Mouse (Mus musculus) monocyte, adult 2 months (primary cell): ENCODE data around the gene Spag9.
"Not testable (repeated sequence)": the region's sequence is repeated elsewhere in the genome, so short reads cannot be mapped to it uniquely, and the experiment has no call there.

Source experiments
- DNase-seq, 2 experiments: peaks; one replicate each; pipeline ENCODE4 v3.0.0; 2022; ENCODE audit warnings: low spot score in 2 of 2, low read depth in 1 of 2

Spag9 gene

DNA sequence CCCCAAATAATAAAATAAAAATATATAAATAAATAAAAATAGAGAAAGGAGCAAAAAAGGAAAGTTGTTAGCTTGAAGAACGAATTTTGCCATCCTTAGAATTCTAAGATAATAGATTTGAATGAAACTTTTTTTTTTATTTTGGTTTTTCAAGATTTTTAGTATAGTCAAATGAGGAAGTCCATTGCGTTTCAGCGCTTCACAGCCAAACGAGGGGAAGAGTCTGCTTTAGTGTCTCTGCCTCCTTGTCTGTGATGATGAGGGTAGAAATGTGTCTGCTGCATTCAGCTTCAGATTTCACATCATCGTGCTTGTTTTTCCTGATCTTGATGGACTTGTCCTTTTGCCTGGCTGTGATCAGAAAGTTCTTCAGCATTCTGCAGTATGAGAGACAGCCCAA, 10.6 kb upstream of the Spag9 start:
- DNase-seq: no peak

DNA sequence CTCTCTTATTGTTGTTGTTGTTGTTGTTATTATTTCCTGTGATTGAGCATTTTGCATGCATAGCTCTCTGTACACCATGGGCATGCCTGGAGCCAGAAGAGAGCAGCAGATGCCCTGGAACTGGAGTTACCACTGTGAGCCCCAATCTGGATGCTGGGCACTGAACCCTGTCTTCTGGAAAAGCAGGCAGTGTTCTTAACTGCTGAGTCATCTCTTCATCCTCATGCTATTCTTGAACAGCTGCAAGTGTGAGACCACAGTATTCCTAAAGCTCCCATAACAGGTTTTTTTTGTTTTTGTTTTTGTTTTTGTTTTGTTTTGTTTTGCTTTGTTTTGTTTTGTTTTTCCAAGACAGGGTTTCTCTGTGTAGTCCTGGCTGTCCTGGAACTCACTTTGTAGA, 9.6 kb upstream of the Spag9 start:
- no peak for DNase-seq

DNA sequence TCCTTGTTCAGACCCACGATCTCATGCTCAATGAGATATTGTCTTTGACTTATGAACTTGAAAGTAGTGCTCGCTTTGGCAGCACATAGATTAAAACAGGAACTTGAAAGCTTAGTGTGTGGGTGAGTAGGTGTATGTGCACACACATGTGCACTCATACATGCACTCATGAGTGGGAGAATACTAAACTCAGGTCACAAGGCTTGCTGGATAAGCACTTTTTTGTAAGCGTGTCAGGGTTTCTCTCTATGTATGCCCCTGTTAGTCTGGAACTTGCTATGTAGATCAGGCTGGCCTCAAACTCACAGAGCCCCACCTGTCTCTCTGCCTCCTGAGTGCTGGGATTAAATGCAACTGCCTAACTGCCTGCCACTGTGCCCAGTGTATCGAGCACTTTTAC, 8.9 kb upstream of the Spag9 start:
- no peak for DNase-seq

DNA sequence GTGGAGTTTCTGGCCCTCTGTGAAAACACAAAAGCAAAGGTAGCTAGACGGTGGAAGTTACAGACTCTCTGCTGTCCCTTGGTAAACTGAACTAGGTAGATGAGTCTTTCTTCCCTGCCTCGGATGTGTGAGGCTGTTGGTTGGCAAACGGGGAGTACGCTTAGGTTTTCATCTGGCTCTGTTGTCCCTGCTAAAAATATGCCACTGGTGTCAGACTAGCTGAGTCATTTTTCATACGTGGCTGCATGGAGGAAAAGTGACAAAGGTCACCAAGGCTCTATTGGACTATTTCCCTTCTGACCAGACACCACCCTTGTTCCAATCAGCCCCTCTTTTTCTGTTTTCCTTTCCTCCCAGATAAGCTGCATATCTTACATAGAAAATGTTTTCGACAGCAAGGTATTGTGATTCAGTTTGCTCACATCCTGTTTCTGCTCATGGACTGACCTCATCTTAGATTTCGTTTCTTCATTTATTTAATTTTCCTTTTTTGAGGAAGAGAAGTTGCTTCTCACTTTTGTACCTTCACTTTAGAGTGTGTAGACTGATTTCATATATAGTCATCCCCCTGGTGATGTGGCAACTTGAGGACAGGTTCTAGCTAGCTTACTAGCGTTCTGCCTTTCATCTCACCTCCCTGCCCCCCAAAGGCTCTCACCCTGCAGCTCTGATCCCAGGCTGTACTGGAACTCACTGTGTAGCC, 8.1 kb upstream of the Spag9 start:
- DNase-seq: peak in 1 of 2 experiments; percentile 19

DNA sequence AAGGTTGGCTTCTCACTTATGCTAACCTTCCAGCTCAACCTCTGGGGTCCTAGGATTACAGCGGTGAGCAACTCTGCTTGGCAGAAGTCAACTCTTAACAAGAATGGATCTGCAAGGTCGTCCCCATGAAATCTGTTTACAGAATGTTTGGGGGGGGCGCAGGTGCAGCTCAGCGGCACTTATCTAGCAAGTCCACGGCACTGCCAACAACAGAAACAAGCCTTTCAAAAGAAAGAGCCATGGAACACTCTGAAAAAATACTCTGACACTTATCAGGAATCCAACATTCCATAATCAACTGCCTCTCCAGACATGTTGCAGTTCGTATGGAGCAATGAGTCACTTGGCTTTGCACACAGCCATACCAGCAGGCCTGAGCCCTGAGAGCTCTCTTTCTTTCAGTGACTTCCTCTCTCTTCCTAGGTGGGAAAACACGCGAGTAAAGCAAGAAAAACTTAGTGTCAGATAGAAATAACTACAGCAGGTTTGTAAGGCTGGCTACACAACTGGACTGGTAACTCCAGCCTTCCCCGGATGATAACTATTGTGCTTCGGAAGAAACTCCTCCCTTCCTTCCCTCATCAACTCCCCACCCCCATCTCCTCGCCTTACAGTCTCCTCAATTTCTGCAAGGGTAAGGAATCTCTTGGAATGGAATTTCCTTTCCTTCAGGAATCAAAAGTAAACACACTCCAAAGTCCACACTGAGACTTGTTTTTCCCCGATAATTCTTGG, 7.4 kb upstream of the Spag9 start:
- no peak for DNase-seq

DNA sequence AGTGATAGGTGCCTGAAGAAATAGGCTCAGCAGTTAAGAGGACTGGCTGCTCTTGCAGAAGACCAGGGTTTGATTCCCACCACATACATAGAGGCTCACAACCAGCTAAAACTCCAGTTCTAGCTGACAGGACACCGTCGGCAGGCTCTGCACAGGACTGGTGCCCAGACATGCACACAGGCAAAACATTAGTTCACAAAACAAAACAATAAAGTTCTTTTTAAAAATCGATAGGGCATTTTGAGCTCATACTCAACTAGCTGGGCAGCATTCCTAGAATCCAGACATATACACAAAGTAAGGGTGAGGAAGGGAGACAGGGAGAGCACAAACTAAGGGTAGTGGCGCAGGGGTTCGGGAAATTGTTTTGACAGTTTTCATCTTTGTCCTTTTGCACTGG, 1.4 kb upstream of the Spag9 start:
- peak in 1 of 2 experiments; percentile 4 for DNase-seq

DNA sequence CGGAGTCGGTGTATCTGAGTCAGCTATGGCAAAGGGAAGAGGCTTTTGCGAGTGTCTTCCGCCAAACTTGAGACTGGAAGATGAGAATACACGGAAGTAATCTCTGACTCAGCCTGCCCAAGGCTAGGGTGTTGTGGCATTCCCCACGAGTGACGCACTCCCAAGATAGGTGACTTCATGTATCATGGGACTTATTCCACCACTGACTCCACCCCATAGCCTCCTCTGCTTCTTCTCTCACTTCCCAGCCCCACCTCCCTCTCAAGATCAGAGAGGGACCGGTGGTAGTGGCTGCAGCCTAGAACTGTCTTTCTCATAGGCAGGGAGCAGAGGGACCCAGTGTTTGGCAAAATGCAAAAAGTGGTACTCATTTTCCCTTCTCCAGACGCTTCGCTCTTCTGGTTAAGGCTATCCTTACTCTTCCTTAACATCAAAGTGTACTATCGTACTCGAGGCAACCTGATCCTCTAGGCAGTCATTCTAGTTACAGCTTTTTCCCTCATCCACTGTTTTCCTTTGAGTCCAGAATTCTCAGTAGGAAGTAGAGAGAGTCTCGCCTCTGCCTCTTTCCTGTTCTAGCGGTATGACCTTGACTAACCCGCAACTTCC, 676 bp upstream of the Spag9 start:
- DNase-seq: peak; percentile 85

DNA sequence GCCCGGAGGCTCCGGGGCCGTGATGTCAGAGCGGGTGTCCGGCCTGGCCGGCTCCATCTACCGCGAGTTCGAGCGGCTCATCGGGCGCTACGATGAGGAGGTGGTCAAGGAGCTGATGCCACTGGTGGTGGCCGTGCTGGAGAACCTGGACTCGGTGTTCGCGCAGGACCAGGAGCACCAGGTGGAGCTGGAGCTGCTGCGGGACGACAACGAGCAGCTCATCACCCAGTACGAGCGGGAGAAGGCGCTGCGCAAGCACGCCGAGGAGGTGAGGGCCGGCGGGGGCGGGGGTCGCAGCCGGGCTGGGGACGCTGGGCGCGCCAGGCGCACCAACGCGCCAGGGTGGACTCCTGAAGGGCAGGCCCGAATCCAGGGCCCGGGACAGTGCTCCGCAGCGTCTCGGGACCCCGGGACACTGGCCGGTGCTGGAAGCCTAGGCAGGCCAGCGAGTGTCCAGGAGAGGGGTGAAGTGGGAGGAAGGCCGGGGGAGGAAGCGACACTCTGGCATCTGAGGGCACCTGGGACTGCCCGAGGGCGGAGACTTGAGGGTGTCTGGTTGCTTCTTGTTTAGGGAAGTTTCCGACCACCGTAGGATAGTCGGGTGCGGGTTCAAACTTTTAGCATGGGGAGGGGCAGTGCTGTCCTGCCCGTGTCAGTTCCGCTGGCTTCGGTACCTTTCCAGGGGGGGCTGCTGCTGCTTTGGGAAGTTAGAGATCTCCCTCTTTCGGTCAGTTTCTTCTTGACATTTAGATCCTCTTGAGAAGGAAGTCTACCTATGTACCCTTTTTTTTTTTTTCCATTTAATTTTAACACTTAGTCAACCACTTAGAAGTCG, 632 bp downstream of the Spag9 start:
- peak; percentile 56 to 69 for DNase-seq

DNA sequence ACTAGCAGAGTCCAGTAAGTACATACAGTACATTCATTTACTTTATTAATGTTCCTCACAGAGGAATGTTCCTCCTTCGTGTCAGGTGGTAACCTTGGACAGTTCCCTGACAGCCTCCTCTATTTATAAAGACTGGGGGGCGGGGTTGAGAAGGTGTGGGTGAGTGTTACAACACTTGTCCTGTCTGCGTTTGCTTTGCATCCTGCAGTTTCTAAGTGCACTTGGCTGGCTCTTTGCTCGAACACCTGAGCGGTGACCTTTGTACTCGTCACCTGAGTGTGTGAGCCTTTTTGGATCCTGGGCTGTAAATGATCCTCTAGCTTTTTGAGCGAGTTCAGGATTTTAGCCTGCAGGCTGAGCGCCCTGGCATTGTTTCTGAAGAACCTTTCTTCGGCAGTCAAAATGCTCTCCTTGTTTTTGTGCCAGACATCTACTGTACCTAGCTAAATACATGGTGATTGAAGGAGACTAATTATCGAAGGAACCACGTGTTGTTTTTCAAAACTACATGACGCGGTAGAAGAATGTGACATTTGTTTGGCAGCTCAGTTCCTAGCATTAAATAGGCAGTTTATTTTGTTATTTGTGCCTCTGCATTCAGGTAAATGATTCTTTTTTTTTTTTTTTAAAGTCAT, 1.4 kb downstream of the Spag9 start:
- peak in 1 of 2 experiments; percentile 4 for DNase-seq

DNA sequence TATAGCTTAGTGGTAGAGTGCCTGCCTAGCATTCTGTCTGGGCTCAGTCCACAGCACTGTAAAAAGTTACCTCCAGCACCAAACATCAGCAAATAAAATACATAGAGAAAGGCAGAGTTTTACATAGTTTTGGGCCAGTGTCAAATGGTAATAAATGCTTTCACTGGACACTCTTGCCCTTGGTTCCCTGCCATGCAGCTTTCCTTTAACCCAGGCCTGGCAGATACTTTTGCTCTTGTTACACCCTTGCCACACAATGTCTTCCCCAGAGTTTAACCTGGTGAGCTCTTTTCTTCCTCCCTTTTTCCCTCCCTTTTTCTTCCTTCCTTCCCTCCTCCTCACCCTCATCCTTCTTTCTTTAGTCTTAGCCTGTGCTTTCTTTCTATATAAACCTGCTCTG, 3.4 kb downstream of the Spag9 start:
- DNase-seq: no peak

DNA sequence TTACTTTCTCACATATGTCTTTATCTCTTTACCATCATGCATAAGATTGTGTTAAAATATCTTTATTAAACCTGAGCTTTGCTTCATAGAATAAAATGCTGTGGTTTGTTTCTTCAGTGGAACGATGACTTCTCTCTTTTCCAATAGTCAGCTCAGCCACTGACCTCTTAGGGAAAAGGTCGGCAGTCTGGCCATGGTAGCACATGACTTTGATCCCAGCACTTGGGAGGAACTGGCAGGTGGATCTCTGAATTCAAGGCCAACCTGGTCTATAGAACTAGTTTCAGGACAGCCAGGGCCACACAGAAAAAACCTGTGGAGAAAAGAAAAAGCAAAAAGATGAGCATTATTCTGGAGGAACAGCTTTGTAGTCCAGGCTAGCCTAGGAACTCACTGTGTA, 7.5 kb downstream of the Spag9 start:
- DNase-seq: no peak

DNA sequence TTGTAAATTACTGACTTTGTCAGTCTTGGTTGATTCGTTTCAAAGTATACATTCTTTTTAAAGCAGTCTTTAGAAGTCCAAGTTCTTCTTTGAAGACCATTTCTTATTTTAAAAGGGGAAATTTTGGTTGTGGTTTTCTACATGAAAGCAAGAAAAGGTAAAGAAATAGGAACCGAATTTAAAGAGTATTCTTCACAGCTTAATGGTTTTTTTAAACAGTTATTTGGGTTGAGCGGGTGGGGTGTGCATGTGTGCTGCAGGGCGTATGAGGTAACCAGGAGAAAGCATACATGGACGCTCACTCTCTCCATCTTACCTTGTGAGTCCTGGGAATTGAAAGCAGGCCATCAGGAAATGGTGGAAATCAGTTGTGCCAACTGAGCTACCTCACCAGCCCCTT, 23.2 kb downstream of the Spag9 start:
- DNase-seq: no peak

DNA sequence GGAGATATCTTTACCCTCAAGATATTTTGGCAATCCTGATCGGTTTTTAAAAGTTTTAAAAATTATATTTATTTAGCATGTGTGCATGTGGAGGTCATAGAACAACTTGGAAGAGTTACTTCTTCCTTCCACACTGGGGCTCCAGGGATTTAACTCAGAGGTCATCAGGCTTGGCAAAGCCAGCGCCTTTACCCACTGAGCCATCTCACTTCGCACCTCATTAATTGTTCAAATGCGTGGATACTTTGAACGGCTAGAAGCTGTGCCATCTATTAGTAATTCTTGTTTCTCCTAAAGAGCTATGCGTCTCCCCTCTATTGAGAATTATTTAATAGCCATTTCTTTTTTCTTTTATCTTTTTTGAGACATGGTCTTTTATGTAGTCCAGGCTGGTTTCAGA, 24.5 kb downstream of the Spag9 start:
- no peak for DNase-seq

DNA sequence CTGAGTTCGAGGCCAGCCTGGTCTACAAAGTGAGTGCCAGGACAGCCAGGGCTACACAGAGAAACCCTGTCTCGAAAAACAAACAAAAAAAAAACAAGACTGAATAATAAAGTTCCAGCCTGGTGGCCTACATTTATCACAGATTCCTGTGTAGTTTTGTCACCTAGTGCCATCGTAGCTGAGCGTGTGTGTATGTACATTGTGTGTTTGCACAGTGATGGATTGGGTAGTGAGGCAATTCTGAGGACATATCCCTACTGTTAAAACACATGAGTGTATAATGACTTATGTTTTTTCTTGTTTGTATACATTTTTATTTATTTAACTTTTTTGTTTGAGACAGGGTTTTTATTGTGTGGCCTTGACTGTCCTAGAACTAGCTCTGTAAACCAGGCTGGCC, 30.4 kb downstream of the Spag9 start:
- DNase-seq: no peak

DNA sequence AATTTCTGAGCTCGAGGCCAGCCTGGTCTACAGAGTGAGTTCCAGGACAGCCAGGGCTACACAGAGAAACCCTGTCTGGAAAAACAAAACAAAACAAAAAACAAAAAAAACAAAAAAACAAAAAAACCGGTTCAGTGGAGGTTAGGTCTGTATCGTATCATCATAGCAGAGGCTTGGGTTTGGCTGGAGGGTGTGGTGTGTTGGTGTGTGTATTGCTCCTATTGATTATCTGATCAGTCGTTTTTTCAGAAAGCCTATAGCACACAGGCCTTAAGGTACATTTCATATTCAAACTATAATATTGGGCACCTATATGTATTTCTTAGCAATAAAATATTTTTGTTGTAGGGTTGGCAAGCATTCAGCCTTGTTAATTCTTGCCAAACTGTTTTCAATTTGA, 36.2 kb downstream of the Spag9 start:
- DNase-seq: no peak

DNA sequence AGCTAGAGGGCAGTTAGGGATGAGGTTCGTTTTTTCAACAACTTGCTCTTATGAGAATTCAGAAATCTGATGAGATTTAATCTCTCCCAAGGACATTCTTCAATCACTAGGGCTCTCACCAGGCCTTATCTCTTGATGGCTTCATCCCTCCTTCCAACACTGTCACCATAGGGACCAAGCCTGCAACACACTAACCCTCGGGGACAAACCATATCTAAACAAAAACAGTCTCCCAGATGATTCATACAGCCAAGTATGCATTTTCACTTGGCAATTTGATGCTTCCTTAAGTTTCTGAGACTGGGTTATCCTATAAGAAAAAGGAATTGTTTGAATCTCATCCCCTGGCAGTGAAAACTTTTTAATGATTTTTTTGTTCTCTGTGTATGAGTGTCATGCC, 37.1 kb downstream of the Spag9 start:
- no peak for DNase-seq

DNA sequence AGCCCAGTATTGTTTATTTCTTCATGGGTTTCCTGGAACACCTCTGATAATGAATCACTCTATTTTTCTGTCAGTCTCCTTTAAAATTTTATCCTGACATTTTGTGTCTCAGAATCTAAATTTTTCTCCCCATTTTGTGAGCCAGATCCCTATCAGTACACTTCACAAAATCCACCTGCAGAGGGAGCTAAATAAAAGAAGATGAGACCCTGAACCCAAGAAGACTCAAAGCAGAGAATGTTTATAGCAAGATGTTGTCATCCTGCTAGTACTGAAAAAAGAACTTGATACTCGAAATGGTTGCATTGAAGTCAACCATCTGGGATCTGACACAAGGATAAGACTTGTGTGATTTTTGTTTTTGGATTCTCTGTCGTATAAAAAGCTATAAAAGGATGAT, 40.1 kb downstream of the Spag9 start:
- DNase-seq: no peak

DNA sequence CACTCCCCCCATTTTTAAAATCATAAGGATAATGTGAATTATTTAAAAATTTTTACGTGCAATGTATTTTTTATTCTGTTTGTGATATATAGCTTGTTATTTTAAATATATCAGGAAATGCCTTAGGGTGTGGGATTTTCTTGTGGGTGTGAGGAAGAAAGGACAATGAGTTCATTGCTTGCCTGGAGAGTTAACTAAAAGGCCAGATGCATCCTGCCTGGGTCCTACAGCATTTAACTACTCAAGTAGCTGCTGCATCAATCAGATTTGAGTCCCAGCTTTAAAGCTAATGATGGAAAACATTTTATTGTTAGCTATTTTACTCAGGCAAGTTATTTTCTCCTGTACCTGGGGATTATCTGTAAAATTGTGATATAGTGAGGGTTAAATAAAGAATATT, 45.6 kb downstream of the Spag9 start:
- no peak for DNase-seq

DNA sequence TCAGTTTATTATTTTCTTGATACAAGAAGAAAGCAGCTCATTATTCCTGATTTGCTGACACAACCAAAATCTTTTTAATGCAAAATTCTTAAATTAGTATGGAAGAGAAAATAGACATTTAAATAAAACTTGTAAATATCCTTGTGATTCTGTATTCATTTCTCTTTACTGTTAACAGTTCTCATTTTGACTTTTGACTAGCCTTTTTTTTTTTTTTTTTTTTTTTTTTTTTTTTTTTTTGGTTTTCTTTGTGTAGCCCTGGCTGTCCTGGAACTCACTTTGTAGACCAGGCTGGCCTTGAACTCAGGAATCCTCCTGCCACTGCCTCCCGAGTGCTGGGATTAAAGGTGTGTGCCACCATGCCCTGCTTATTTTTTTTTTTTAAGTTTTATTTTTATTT, 46.4 kb downstream of the Spag9 start:
- DNase-seq: not testable (repeated sequence)

DNA sequence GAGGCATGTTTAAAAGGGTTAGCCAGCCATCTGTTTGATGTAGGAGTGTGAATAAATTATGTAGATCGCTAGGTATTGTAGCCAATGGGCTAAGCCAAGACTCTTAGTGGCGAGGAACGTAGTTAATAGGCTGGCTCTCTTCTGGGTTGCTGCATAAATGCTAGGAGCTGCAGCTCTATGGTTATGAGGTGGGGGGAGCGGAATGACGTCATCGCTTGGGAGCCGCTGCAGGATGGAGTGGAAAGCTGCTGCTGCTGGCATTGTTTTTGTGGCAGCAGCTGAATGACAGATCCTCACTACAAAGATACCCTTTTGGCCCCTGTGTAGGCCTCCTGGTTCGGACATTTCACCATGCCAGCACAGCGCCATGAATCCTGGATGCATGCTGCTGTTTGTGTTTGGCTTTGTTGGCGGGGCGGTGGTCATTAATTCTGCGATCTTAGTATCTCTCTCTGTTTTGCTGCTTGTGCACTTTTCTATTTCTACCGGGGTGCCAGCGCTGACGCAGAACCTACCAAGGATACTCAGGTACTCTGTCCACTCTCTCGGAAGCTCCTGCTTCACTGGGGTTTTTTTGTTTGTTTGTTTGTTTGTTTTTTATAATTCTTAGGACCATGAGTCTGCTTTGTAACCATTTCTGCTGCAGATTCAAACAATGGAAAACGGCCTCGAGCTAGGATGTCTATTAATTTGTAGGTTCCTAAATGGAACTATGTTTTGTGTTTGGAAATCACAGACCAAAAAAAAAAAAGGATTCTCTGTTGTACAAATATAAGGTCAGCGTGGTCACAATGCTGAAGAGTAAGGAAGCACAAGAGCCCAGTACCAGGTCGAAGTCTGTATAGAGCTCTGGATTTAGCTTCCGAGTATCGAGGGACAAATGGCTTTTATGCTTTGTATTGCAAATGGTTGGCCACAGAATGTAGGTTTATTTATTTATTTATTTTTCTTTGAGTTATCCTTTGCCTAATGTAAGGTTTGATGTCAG, 48.4 kb downstream of the Spag9 start:
- DNase-seq: no peak
